Mouse (Mus musculus) lung, adult 10 weeks (tissue): ENCODE measurements around the gene Bmp5. TPM values are rescaled to one million over a fixed set of nuclear protein-coding genes. Genes with fewer than 3 reads are reported as not detected.

Experiments used
- polyA plus RNA-seq: library from polyadenylated mRNA; stranded (reverse); fragments of 350-450 nt; fragmentation: Illumina TruSeq; extraction: RNeasy Lipid Tissue Mini Kit (QIAGEN cat#74804); gene quantifications from one replicate; pipeline ENCODE4 v1.2.3, GENCODE M21; 2014; ENCODE audit warnings: low read depth, low replicate concordance; ENCODE audit not compliant: insufficient read depth

Bmp5 gene
- polyA plus RNA-seq = 18.5 TPM

DNA sequence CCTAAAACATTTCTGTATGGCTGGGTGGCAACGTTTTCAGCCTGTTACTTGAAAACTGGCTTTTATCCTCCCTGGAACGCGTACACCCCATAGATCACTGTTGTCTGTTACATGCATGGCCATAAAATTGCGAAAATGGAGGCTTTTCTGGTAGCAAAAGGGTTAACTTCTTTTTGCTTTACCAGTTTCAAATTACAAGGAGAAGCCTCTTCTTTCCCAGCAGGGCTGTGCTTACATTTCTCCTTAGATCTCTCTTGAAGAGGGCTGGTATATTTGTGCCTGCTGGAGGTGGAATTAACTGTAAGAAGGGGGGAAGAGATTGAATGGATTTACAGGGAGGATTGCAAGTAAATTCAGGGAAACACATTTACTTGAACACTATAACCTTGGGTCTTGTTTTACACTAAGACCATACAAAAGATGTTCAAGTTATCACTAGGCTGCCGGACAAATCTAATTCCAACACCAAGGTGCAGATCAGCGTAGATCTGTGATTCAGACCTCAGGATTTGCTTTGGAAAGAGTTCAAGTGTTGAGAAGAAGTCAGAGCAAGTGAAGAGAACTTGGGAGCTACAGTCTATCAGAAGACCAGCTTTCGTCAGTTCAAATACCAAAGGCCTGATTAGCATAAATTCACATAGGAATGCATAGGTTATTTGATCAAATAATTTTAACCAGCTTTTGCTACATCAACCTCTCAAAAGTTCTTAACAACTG, at the start of gene Bmp5:
Gene Bmp5, plus strand, starts transcription at position 236 of the 717 bp plus-strand sequence.

Other genes starting within 250 kb of the Bmp5 start
- gene Tmod3, start 215.7 kb upstream of the Bmp5 start, polyA plus RNA-seq = 62.7 TPM
- gene Tmod2, start 164.0 kb upstream of the Bmp5 start, polyA plus RNA-seq = 5.1 TPM
- gene Lysmd2, start 149.6 kb upstream of the Bmp5 start, polyA plus RNA-seq = 42.9 TPM
- gene Scg3, start 91.3 kb upstream of the Bmp5 start, polyA plus RNA-seq = 0.46 TPM
- gene Hmgcll1, start 239.5 kb downstream of the Bmp5 start, polyA plus RNA-seq = 4.6 TPM